Mouse (Mus musculus) liver, embryonic 11.5 days (tissue): ENCODE results near the gene Elk4. TPM values are rescaled to one million over a fixed set of nuclear protein-coding genes. Genes with fewer than 3 reads are reported as not detected.

Experiments used
- ATAC-seq: fragments of 200-750 bp; cut with Nextera tagmentation; replicated peaks from 2 replicates; pipeline ENCODE4 v1.8.0; 2017; ENCODE audit warnings: moderate number of reproducible peaks, mild to moderate bottlenecking, moderate TSS enrichment, moderate library complexity; ENCODE audit not compliant: low FRiP score
- DNase-seq: peaks from one replicate; pipeline ENCODE4 v3.0.0-alpha.2; 2017; ENCODE audit warnings: low spot score
- H3K27ac ChIP-seq: fragments of 300-500 bp; sonication (generic); 2 replicates; pipeline ENCODE4 v1.5.1; 2014; ENCODE audit warnings: mild to moderate bottlenecking, low read depth, low read length, control low read depth
- H3K27me3 ChIP-seq: fragments of 300-500 bp; sonication (generic); replicated peaks from 2 replicates; pipeline ENCODE4 v1.6.1; 2014; ENCODE audit warnings: low read length, mixed read lengths; ENCODE audit not compliant: control insufficient read depth, insufficient read depth
- H3K36me3 ChIP-seq: fragments of 300-500 bp; sonication (generic); 2 replicates; pipeline ENCODE4 v1.6.1; 2014; ENCODE audit warnings: mild to moderate bottlenecking, low read length, moderate library complexity, mixed read lengths; ENCODE audit not compliant: control insufficient read depth, insufficient read depth
- H3K4me1 ChIP-seq: fragments of 300-500 bp; sonication (generic); replicated peaks from 2 replicates; pipeline ENCODE4 v1.6.1; 2014; ENCODE audit warnings: low read length, mixed read lengths; ENCODE audit not compliant: control insufficient read depth, insufficient read depth
- H3K4me2 ChIP-seq: fragments of 300-500 bp; sonication (generic); 2 replicates; pipeline ENCODE4 v1.6.1; 2014; ENCODE audit warnings: mild to moderate bottlenecking, control low read depth, moderate library complexity
- H3K4me3 ChIP-seq: fragments of 300-500 bp; sonication (generic); 2 replicates; pipeline ENCODE4 v1.5.1; 2014; ENCODE audit warnings: low read depth, low read length, control low read depth
- H3K9ac ChIP-seq: fragments of 300-500 bp; sonication (generic); 2 replicates; pipeline ENCODE4 v1.6.1; 2014; ENCODE audit warnings: low read depth, low read length, control low read depth
- H3K9me3 ChIP-seq: fragments of 300-500 bp; sonication (generic); 2 replicates; pipeline ENCODE4 v1.6.1; 2016; ENCODE audit warnings: low read length, inconsistent platforms, mixed read lengths; ENCODE audit not compliant: control insufficient read depth
- WGBS: fragments of 180-500 bp; shearing (Covaris S2); extraction: QIAGEN DNeasy Blood & Tissue Kit; methylation state at CpG from one replicate; pipeline ENCODE4 v1.1.7; 2014; 5-methylcytosine and 5-hydroxymethylcytosine counted together
- polyA plus RNA-seq: library from polyadenylated mRNA; unstranded; fragments of >200 nt; fragmentation: Nextera tagmentation; extraction: Ambion mirVana; gene quantifications from 2 replicates; pipeline ENCODE4 v1.2.1, GENCODE M21; 2014

The Elk4 gene
- polyA plus RNA-seq, 1 experiment from 2014 or later: 20.9 TPM

DNA sequence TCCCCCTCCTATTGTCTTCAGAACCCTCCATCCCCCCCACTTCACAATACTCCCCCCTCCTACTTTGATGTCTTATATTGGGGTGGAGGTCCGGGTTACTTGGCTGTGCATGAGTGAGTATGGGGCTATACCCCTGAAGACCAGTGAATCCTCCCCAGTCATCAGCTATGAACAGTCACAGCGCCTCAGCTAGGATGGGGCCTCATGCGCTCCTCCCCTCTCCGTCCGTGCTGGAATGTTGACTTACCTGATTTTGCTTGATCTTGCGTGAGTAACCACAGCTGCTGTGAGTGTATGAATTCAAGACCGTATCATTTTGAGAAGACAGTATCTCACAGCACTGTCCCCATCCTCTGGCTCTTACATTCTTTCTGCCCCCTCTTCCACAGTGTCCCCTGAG, 12.5 kb downstream of the Elk4 start:
- peaks cover 37% of the 10 kb centered on the region for H3K36me3 ChIP-seq
- ATAC-seq: no peak

DNA sequence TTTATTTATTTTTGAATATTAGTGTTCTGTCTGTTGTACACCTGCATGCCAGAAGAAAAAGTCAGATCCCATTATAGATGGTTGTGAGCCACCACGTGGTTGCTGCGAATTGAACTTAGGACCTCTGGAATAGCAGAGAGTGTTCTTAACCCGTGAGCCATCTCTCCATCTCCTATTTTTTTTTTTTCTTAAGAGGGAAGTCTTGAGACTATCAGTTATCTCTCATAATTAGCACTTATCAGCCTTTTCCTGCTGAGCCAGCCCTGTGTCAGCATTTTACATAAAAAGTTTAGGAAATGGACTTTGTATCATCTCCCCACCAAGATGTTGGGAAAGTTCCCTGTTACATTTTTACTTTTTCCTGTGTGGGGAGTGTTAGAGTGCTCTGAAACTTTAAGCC, 14.7 kb downstream of the Elk4 start:
- Histone ChIP-seq H3K4me3 (no peak overlapping the region), H3K27me3 (no peaks in the 10 kb centered on the region), H3K4me1 (no peaks in the 10 kb centered on the region; the same call in 1 of the 2 replicates), H3K9ac (no peak overlapping the region), H3K9me3 (no peaks in the 10 kb centered on the region), H3K36me3 (peaks cover 30% of the 10 kb centered on the region), H3K4me2 (no peak overlapping the region), H3K27ac (no peak overlapping the region)
- no peak for DNase-seq
- WGBS: 79% methylated on average over 3 of the region's 3 CpGs
- no peak for ATAC-seq

More for the DNA sequence above, 12.5 kb downstream of the Elk4 start:
- no peak overlapping the region for H3K4me2 ChIP-seq
- no peaks in the 10 kb centered on the region for H3K27me3 ChIP-seq
- DNase-seq: no peak
- no peak overlapping the region for H3K9ac ChIP-seq
- no peak overlapping the region for H3K27ac ChIP-seq
- no peaks in the 10 kb centered on the region for H3K9me3 ChIP-seq
- no peak overlapping the region for H3K4me3 ChIP-seq
- H3K4me1 ChIP-seq: no peaks in the 10 kb centered on the region
- WGBS: 93% methylated on average over 7 of the region's 7 CpGs

DNA sequence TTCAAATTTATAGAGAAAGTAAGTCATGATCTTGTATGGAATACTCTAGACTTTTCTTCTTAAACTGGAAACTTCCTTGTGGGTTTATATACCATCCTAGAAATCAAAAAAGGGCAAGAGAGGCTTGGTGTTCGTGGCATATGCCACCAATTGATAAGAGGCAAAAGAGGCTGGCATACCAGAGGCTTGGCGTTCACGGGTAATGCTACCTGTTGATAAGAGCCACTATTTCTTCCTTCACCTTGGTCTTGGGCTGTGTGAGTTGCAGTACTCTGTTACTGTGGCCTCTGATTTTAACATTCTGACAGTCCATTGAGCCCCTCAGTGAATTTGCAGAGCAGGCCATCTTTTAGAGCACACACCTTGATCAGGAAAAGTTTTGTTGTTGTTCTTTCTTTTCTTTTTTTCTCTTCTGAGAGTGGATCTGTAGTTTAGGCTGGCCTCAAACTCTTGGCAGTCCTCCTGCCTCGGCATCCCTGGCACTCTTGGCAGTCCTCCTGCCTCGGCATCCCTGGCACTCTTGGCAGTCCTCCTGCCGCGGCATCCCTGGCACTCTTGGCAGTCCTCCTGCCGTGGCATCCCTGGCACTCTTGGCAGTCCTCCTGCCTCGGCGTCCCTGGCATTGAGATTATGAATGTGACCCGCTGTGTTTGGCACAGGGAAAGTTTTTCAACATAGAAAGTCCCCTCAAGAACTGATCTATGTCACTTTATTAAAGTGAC, 19.7 kb downstream of the Elk4 start:
- Histone ChIP-seq H3K27ac (no peak overlapping the region), H3K36me3 (peaks cover 19% of the 10 kb centered on the region), H3K4me2 (no peak overlapping the region), H3K27me3 (no peaks in the 10 kb centered on the region), H3K4me3 (no peak overlapping the region), H3K9me3 (no peaks in the 10 kb centered on the region), H3K4me1 (no peaks in the 10 kb centered on the region; the same call in 1 of the 2 replicates), H3K9ac (no peak overlapping the region)
- DNase-seq (no peak), ATAC-seq (peak; percentile 85)
- WGBS: 87% methylated on average over 11 of the region's 11 CpGs

DNA sequence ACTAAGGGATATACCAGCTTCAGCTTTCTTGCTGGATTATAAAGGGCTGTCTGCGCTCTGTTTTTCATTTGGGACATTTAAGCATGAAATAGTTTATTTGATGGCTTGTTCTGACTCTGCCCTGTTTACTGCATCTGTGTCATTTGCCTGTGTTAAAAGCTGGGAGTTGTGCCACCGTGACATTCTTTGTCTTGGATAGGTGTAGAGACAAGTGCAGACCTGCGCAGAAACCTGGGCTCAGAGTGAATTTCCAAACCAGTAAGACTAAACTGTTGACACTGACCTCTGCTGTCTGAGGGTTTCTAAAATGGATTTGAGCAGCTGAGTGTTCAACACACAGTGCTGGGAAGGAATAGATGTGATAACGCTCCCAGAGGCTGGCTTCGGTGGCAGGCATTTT, 20.6 kb downstream of the Elk4 start:
- Histone ChIP-seq H3K4me1 (no peaks in the 10 kb centered on the region; the same call in 1 of the 2 replicates), H3K9ac (no peak overlapping the region), H3K4me2 (no peak overlapping the region), H3K27me3 (no peaks in the 10 kb centered on the region), H3K4me3 (no peak overlapping the region), H3K9me3 (no peaks in the 10 kb centered on the region), H3K36me3 (peaks cover 19% of the 10 kb centered on the region), H3K27ac (no peak overlapping the region)
- 94% methylated on average over 5 of the region's 5 CpGs for WGBS
- DNase-seq: no peak
- ATAC-seq: no peak

DNA sequence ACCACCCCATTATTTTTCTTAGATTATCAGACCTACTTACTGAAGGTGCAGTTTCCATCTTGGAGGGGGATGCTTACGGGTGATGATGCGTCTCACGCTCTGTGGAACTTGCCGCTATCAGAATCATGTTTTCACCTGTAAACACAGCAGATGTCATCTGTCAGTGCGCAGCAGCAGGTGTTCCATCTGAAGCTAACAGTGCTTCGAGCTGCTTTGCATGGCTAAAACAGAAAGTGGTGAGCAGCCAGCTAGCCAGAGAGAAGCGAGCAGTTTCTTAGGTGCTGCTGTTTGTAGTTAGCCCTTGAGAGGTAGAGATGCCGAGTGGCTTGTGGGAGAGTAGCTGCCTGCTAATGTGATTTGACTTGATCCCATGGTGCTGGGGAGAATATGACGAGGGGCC, 21.0 kb downstream of the Elk4 start:
- Histone ChIP-seq H3K9ac (no peak overlapping the region), H3K36me3 (peaks cover 17% of the 10 kb centered on the region), H3K4me2 (no peak overlapping the region), H3K4me3 (no peak overlapping the region), H3K9me3 (no peaks in the 10 kb centered on the region), H3K27me3 (no peaks in the 10 kb centered on the region), H3K27ac (no peak overlapping the region), H3K4me1 (no peaks in the 10 kb centered on the region; the same call in 1 of the 2 replicates)
- ATAC-seq: no peak
- 93% methylated on average over 9 of the region's 9 CpGs for WGBS
- no peak for DNase-seq

DNA sequence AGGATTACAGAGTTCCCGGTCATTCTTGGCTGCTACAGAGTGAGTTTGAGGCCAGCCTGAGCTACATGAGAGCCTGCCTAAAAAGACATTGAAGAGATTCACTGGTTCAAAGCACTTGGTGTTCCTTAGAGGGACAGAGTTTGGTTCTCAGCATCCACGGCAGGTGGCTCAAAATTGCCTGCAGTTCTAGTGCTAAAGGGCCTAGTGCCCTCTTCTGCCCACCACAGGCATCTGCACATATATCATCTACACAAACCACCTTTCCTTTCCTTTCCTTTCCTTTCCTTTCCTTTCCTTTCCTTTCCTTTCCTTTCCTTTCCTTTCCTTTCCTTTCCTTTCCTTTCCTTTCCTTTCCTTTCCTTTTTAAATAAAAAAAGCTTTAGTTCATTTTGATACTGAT, 23.2 kb downstream of the Elk4 start:
- H3K4me1 ChIP-seq: no peaks in the 10 kb centered on the region; the same call in 1 of the 2 replicates
- no peak for ATAC-seq
- no peak overlapping the region for H3K9ac ChIP-seq
- H3K27ac ChIP-seq: no peak overlapping the region
- no peaks in the 10 kb centered on the region for H3K9me3 ChIP-seq
- WGBS: 72% methylated on average over 2 of the region's 2 CpGs
- no peak overlapping the region for H3K4me3 ChIP-seq
- DNase-seq: no peak
- no peaks in the 10 kb centered on the region for H3K27me3 ChIP-seq
- H3K36me3 ChIP-seq: peaks cover 13% of the 10 kb centered on the region
- H3K4me2 ChIP-seq: no peak overlapping the region

DNA sequence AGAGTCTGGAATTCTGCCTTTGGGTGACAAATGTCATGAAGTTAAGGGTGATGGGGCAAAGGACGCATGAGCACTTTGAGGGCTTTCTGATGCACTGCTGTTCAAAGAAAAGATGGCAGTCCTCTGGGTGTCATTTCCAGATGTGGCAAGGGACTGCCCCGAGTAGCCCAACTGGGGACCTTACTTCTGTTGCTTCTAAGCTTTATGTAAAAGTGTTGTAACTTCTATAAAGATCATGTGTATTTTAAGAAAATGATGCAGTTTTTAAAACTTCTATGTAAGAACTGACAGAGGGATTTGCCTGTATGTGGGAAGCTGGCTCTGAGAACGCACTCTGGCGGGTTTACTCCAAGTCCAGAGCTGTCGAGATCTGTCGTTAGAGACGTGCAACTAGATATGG, 24.8 kb downstream of the Elk4 start:
- H3K36me3 ChIP-seq: peaks cover 11% of the 10 kb centered on the region
- no peak overlapping the region for H3K9ac ChIP-seq
- WGBS: 90% methylated on average over 7 of the region's 7 CpGs
- H3K4me3 ChIP-seq: no peak overlapping the region
- no peak for DNase-seq
- no peaks in the 10 kb centered on the region for H3K9me3 ChIP-seq
- no peak for ATAC-seq
- H3K27ac ChIP-seq: no peak overlapping the region
- no peak overlapping the region for H3K4me2 ChIP-seq
- H3K4me1 ChIP-seq: no peaks in the 10 kb centered on the region; the same call in 1 of the 2 replicates
- no peaks in the 10 kb centered on the region for H3K27me3 ChIP-seq

GRCm38 (mm10) chr1:132037746-132038145, 30.3 kb downstream of the Elk4 start:
- no peak for DNase-seq
- H3K27ac ChIP-seq: no peak overlapping the region
- no peak overlapping the region for H3K4me2 ChIP-seq
- no peak overlapping the region for H3K9ac ChIP-seq
- 84% methylated on average over 3 of the region's 3 CpGs for WGBS
- no peak for ATAC-seq
- no peaks in the 10 kb centered on the region for H3K9me3 ChIP-seq
- no peaks in the 10 kb centered on the region for H3K4me1 ChIP-seq
- H3K27me3 ChIP-seq: no peaks in the 10 kb centered on the region
- no peaks in the 10 kb centered on the region; the same call in 1 of the 2 replicates for H3K36me3 ChIP-seq
- H3K4me3 ChIP-seq: no peak overlapping the region

DNA sequence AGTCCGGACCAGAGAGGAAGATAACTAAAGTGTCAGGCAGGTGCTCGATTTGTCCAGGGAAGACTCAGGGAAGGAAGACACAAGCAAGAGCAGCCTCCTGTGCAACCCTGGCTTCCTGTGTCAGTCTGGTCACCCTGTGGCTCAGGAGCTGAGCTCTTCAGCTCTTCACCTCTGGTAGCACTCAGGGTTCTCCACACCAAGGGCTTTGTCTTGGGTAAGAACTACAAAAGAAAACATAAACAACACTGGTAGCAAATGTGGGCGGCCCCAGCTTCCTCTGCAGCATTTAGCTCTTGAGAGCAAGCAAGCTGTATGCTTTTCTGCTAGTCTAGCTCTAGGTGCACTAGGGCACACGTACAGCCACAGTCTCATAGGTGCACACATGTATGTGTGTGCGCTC, 31.3 kb downstream of the Elk4 start:
- Histone ChIP-seq H3K9me3 (no peaks in the 10 kb centered on the region), H3K9ac (no peak overlapping the region), H3K4me3 (no peak overlapping the region), H3K36me3 (no peaks in the 10 kb centered on the region; the same call in 1 of the 2 replicates), H3K27ac (no peak overlapping the region), H3K27me3 (no peaks in the 10 kb centered on the region), H3K4me2 (no peak overlapping the region), H3K4me1 (no peaks in the 10 kb centered on the region)
- DNase-seq (no peak), ATAC-seq (no peak)
- 71% methylated on average over 5 of the region's 5 CpGs for WGBS
